Mouse (Mus musculus): Measurements from ENCODE around the gene Galnt5. TPM values are rescaled to one million over a fixed set of nuclear protein-coding genes. Genes with fewer than 3 reads are reported as not detected.
A peak's percentile ranks its signal among the peaks of the same experiment; 100 is the strongest.

The Galnt5 gene
- polyA plus RNA-seq, 1 experiment from 2014 or later: 0.42 TPM

DNA sequence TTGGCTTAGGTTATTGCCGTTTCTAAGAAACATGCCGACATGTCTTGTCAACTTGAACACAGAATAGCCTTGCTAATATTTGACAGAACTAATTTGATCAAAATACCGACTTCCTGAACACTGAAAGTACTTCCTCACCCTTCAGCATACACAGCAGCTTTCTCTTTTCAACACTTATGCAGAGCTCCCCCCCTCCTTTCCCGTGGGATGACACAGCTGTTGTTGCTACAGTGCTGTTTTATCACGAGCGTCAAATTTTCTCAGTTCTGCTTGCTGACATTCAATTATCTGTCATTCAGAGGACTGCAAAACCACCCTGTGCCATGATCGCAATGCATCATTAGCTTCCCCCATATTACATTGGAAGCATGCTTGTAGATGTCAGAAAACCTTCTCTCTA, 44.2 kb downstream of the Galnt5 start:
- H3K4me3 ChIP-seq: no peak overlapping the region
- no peak overlapping the region for H3K9ac ChIP-seq (replicated peaks)
- no peak overlapping the region for H3K4me2 ChIP-seq (replicated peaks)
- H3K36me3 ChIP-seq: no peaks in the 10 kb centered on the region
- H3K4me1 ChIP-seq: no peaks in the 10 kb centered on the region
- 78% methylated on average over 7 of the region's 7 CpGs for WGBS
- no peaks in the 10 kb centered on the region for H3K9me3 ChIP-seq
- H3K27me3 ChIP-seq: peaks cover 20% of the 10 kb centered on the region
- no peak overlapping the region for H3K27ac ChIP-seq (replicated peaks)
- no peak for ATAC-seq (ENCODE audit: low FRiP score, low read depth)

DNA sequence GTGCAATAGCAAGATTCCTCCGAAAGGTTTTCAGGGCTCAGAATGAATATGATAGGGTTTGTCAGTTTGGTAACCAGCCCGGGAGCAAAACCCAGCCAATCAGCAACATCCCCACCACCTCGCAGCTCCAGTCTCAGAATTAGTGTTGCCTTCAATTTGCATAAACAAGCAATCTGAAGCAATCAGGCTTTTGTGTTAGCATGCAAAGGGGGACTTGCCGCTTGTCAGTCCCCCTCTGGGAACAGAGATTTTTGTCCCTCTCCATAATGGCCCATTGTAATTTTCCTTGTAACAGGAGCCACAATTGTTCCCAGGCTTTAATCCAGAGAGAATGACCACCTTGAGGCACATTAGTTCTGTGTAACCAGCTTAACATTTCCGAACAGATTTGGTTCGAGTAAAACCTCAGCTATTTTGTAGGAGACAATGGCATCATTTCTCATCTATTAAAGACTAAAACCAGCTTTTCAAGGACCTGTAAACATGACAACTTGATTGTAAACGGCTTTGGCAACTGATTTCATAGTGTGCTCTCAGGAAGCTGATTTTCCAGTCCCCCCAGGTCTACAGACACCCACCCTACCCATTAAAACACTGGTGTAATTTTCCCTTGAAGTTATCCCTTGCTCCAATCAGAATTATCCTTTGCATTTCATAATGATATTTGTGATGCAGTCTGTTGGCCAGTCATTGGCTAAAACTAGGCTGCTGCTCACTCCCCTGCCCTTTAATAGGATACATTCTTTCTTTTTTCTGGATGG, 55.3 kb downstream of the Galnt5 start, which contains the start of gene Ermn:
Ermn (minus strand) TSS at position 44 of the 761 bp plus-strand sequence.
- Histone ChIP-seq H3K4me3 (no peak within 1 kb of the TSS), H3K4me1 (peaks cover 10% of the 10 kb centered on the region), H3K9ac (replicated peaks) (no peak within 1 kb of the TSS), H3K9me3 (no peaks in the 10 kb centered on the region), H3K4me2 (replicated peaks) (peak within 1 kb of the TSS; percentile 12; the same call in 1 of the 2 replicates), H3K27ac (replicated peaks) (no peak within 1 kb of the TSS), H3K27me3 (peaks cover 62% of the 10 kb centered on the region), H3K36me3 (no peaks in the 10 kb centered on the region)
- WGBS: 7% methylated on average over 7 of the region's 7 CpGs
- ATAC-seq (ENCODE audit: low FRiP score, low read depth): peak; percentile 90

DNA sequence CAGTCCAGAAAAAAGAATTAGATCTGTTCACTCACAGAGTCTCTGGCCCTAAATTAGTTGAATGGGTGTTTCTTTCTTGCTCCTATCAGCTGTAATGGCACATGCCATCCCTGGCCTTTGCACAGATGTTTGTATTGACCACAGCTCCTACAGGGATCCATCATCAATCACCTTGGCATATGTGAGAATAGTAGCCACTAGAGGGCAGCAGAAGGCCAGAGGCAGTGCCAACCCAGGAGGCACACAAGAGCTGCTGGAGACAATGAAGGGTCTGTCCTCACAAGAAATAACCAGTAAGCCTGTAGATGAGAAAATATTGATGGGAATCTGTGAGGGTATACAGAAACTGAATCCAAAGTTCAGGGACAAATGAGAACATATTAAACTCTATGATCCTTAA, 57.7 kb downstream of the Galnt5 start:
- Histone ChIP-seq H3K9ac (replicated peaks) (no peak overlapping the region), H3K4me3 (no peak overlapping the region), H3K9me3 (no peaks in the 10 kb centered on the region), H3K4me1 (peaks cover 10% of the 10 kb centered on the region), H3K27me3 (peaks cover 53% of the 10 kb centered on the region), H3K4me2 (replicated peaks) (no peak overlapping the region), H3K36me3 (no peaks in the 10 kb centered on the region), H3K27ac (replicated peaks) (no peak overlapping the region)
- peak; percentile 24; the same call in 1 of the 2 replicates for ATAC-seq (ENCODE audit: low FRiP score, low read depth)

DNA sequence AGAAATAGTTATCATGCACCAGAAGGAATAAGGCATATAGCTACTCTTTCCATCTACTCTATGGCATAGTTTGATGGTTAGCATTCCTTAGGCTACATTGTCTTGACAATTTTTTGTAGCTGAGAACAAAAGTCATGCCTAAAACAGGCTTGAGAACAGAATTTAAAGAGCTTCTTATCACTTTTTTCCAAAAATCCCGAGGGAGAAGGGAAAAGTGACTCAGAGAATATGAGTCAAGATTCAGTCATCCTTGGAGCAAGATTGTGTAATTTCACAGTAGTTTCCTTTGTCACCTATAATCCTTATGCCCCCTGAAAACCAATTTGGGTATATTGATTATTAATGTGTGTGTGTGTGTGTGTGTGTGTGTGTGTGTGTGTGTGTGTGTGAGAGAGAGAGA, 82.2 kb downstream of the Galnt5 start:
- no peaks in the 10 kb centered on the region for H3K36me3 ChIP-seq
- H3K27me3 ChIP-seq: no peaks in the 10 kb centered on the region
- H3K9ac ChIP-seq (replicated peaks): no peak overlapping the region
- no peaks in the 10 kb centered on the region for H3K4me1 ChIP-seq
- ATAC-seq (ENCODE audit: low FRiP score, low read depth): no peak
- H3K4me3 ChIP-seq: no peak overlapping the region
- H3K9me3 ChIP-seq: no peaks in the 10 kb centered on the region
- no peak overlapping the region for H3K4me2 ChIP-seq (replicated peaks)
- H3K27ac ChIP-seq (replicated peaks): no peak overlapping the region
- WGBS: 61% methylated on average over 1 of the region's 1 CpGs

DNA sequence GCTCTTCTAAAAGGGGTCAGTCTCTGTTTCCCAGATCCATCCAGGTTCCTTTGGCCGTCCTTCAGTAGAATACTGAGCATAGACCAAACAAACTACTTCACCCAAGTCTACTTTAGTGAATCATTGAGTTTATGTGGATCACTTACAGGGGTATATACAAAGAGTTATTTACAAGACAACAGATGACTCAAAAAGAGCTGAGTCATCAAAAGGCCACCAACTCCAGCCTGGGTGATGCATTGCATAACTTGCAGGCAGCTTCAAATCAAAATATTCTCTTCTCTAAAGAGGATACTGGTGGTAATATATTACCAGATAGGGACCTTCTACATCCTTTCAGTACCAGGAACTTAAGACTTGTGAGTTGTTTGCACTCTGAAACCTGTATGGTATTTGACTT, 88.7 kb downstream of the Galnt5 start:
- Histone ChIP-seq H3K9ac (replicated peaks) (no peak overlapping the region), H3K4me2 (replicated peaks) (no peak overlapping the region), H3K27ac (replicated peaks) (no peak overlapping the region), H3K4me3 (no peak overlapping the region), H3K9me3 (no peaks in the 10 kb centered on the region), H3K36me3 (no peaks in the 10 kb centered on the region), H3K4me1 (no peaks in the 10 kb centered on the region), H3K27me3 (no peaks in the 10 kb centered on the region)
- 88% methylated on average over 1 of the region's 1 CpGs for WGBS
- no peak for ATAC-seq (ENCODE audit: low FRiP score, low read depth)

DNA sequence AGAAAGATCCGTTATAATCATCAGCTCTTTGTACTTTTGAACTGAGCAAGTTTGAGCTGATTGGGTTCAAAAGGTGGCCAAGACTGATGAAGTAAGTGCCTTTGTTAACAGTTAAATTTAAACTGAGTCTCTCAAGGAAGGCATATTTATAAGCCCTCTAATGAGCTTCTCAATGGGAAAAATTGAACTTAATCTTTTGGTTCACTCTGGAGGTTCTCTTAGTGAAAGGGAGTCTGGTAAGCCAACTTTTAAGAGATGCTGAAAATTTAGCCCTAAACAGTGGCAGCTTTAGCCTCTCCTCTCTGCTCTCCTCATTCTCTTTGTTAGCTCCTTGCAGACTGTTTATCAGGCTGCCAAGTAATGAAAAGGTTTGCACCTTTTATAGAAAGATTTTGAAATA, 97.1 kb downstream of the Galnt5 start:
- Histone ChIP-seq H3K9ac (replicated peaks) (no peak overlapping the region), H3K27ac (replicated peaks) (no peak overlapping the region), H3K4me3 (no peak overlapping the region), H3K27me3 (no peaks in the 10 kb centered on the region), H3K36me3 (no peaks in the 10 kb centered on the region), H3K4me1 (0 out of 2 replicates have a peak, but pooled peaks cover 5% of the 10 kb centered on the region), H3K9me3 (no peaks in the 10 kb centered on the region), H3K4me2 (replicated peaks) (no peak overlapping the region)
- no peak for ATAC-seq (ENCODE audit: low FRiP score, low read depth)
- 48% methylated on average over 1 of the region's 1 CpGs for WGBS

Other genes starting within 250 kb of the Galnt5 start
- gene Ermn, start 55.0 kb downstream of the Galnt5 start, polyA plus RNA-seq (2016; fragmentation: Nextera tagmentation; extraction: Ambion mirVana): 0.14 and 0.26 TPM in 2 replicates
- 0.19 and 0.22 TPM in 2 replicates for gene Cytip, start 197.6 kb downstream of the Galnt5 start, polyA plus RNA-seq (2016; fragmentation: Nextera tagmentation; extraction: Ambion mirVana)